Mouse (Mus musculus): Measurements from ENCODE around the gene Dctn2. TPM values are rescaled to one million over a fixed set of nuclear protein-coding genes. Genes with fewer than 3 reads are reported as not detected.

Gene Dctn2
- polyA plus RNA-seq, 1 experiment from 2014 or later: 185 TPM

DNA sequence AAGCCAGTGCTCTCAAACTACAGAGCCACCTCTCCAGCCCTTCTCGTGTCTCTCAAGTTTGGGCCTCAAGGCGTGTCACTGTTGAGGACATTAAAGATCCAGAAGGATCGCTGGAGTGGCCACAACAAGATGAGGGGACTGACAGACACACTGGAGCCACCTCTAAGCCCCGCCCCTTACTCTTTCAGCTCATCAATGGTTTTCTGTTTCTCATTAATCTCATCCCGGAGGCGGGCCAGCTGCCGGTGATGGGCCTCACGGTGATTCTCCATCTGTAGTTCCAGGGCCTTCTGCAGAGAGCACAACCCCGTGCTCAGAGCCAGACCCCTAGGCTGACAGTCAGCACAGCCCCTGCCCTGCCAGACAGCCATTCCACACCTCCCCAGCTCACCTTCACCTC, 29.6 kb upstream of the Dctn2 start:
- no peak overlapping the region for H3K9ac ChIP-seq
- 24% methylated on average over 9 of the region's 9 CpGs for WGBS

DNA sequence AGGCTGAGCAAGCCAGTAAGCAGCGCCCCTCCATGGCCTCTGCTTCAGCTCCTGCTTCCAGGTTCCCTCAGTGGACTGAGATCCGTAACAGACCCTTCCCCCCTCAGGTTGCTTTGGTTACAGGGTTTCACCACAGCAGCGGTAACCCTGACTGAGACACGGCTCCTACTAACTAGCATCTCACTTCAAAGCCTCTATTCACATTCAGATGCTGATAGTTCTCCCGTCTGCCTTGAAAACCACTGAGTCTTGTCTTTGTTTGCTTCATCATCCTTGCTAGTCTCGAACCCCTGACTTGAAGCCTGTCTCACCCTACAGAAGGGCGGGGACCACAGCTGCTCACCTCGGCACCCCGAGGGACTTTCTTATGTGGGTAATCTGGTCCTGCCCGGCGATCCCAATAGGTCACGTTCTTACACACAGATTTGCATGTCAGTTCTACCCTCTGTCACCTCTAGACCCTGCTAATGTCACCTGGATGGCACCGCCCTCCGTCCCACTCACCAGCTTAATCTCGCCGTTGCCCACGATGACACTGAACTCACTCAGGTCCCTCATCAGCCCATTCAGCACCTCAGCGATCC, 27.8 kb upstream of the Dctn2 start:
- no peak overlapping the region for H3K4me3 ChIP-seq
- H3K27me3 ChIP-seq: no peaks in the 10 kb centered on the region
- ATAC-seq (ENCODE audit: insufficient number of reproducible peaks, low FRiP score, low TSS enrichment, low read depth): no peak
- no peak overlapping the region for H3K27ac ChIP-seq
- H3K9ac ChIP-seq: no peak overlapping the region
- H3K4me1 ChIP-seq: 0 out of 2 replicates have a peak, but pooled peaks cover 6% of the 10 kb centered on the region
- H3K4me2 ChIP-seq: no peak overlapping the region
- WGBS: 71% methylated on average over 18 of the region's 18 CpGs
- H3K9me3 ChIP-seq: no peaks in the 10 kb centered on the region
- H3K36me3 ChIP-seq: peaks cover 17% of the 10 kb centered on the region; the same call in 1 of the 2 replicates

More for the DNA sequence above, 29.6 kb upstream of the Dctn2 start:
- Histone ChIP-seq H3K27ac (no peak overlapping the region), H3K4me1 (0 out of 2 replicates have a peak, but pooled peaks cover 6% of the 10 kb centered on the region), H3K4me2 (no peak overlapping the region), H3K4me3 (no peak overlapping the region), H3K36me3 (peaks cover 10% of the 10 kb centered on the region; the same call in 1 of the 2 replicates), H3K27me3 (no peaks in the 10 kb centered on the region), H3K9me3 (no peaks in the 10 kb centered on the region)
- no peak for ATAC-seq (ENCODE audit: insufficient number of reproducible peaks, low FRiP score, low TSS enrichment, low read depth)

DNA sequence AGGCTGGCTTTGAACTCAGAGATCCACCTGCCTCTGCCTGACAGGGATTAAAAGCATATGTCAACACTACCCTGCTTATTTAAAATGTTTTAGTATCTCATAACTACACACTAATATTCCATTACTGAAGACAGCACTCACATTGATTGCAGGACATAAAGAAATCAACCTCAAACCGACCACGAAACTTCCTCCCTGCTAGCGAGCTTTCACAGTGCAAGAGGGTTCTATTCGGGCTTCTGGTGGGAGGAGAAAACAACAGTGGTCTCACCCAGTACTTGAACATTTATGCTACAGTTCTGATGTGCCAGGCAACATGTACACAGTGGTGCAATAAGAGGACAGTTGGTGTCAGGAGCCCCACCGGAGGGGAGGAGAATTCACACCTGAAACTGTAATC, 15.4 kb upstream of the Dctn2 start:
- H3K27me3 ChIP-seq: no peaks in the 10 kb centered on the region
- H3K9me3 ChIP-seq: no peaks in the 10 kb centered on the region
- no peak overlapping the region for H3K4me3 ChIP-seq
- H3K4me2 ChIP-seq: no peak overlapping the region
- no peak overlapping the region for H3K9ac ChIP-seq
- no peaks in the 10 kb centered on the region for H3K36me3 ChIP-seq
- ATAC-seq (ENCODE audit: insufficient number of reproducible peaks, low FRiP score, low TSS enrichment, low read depth): no peak
- no peak overlapping the region for H3K27ac ChIP-seq
- 81% methylated on average over 5 of the region's 5 CpGs for WGBS
- H3K4me1 ChIP-seq: no peaks in the 10 kb centered on the region

DNA sequence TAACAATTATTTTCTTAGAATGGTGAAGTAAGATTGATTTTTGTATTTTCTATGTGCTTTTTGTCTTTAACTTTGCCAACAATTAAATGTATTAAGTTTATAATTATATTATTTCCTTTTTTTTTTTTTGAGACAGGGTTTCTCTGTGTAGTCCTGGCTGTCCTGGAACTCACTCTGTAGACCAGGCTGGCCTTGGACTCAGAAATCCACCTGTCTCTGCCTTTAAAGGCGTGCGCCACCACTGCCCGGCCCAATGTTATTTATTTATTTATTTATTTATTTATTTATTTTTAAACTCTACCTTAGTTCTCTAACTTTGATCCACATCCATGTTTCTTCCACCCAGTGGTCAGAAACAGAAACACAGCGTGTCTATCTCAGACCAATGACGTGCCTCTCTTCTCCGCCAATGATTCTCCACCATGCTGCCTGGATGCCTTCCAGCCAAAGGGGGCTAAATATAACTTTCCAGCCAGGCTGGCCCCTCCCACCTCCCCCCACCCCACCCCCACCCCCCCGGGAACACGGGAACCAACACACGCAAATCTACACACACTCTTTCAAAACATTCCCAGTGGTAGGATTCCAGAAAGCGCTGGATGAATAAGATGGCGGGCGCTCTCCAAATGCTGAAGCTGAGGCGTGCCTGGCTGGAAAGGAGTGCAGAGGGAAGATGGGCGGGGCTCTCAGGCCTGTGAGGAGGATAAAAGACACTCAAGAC, 10.4 kb upstream of the Dctn2 start:
- Histone ChIP-seq H3K36me3 (no peaks in the 10 kb centered on the region), H3K27ac (no peak overlapping the region), H3K4me3 (no peak overlapping the region), H3K27me3 (no peaks in the 10 kb centered on the region), H3K4me1 (no peaks in the 10 kb centered on the region), H3K9ac (no peak overlapping the region), H3K9me3 (no peaks in the 10 kb centered on the region), H3K4me2 (no peak overlapping the region)
- WGBS: 22% methylated on average over 14 of the region's 14 CpGs
- peak; percentile 27; the same call in 1 of the 2 replicates for ATAC-seq (ENCODE audit: insufficient number of reproducible peaks, low FRiP score, low TSS enrichment, low read depth)

DNA sequence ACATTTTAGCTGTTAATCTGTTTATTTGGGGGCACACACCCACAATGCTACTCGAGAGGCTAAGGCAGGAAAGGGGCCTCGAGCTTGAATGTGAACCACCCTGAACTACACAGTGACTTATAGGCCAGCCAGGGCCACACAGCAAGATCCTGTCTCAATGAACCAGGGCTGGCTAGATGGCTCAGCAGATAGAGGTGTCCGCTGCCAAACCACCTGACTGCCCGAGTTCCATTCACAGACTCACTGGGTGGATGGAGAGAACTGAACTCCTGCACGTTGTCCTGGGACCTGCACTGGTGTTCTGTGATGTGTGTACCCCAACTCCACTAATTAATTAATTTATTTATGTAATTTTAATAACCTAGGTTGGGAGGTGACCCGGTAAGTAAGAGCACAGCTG, 8.4 kb upstream of the Dctn2 start:
- H3K36me3 ChIP-seq: no peaks in the 10 kb centered on the region
- peaks cover 5% of the 10 kb centered on the region for H3K27me3 ChIP-seq
- no peak overlapping the region for H3K27ac ChIP-seq
- no peak overlapping the region for H3K9ac ChIP-seq
- 78% methylated on average over 6 of the region's 6 CpGs for WGBS
- H3K4me2 ChIP-seq: no peak overlapping the region
- no peaks in the 10 kb centered on the region for H3K9me3 ChIP-seq
- H3K4me1 ChIP-seq: peaks cover 7% of the 10 kb centered on the region
- H3K4me3 ChIP-seq: no peak overlapping the region
- no peak for ATAC-seq (ENCODE audit: insufficient number of reproducible peaks, low FRiP score, low TSS enrichment, low read depth)

DNA sequence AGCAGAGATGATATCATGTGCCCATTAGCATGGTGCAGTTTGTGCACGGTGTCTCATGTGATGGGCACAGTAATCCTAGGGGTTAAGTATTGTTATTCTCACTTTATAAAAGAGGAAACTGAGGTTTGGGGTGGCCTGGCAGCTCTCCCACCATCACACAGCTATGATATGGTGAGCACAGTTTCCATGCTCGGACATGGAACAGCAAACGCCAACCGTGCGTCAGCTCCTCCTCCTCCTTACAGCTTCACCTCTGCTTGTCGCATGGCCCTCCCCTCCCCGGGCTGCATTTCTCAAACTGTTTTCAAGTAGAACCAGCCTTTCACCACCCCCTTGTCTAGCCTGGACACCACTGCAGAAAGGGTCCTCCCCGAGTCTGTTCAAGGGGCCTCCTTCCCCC, 7.7 kb upstream of the Dctn2 start:
- no peaks in the 10 kb centered on the region for H3K9me3 ChIP-seq
- H3K4me1 ChIP-seq: peaks cover 12% of the 10 kb centered on the region
- H3K27ac ChIP-seq: no peak overlapping the region
- ATAC-seq (ENCODE audit: insufficient number of reproducible peaks, low FRiP score, low TSS enrichment, low read depth): no peak
- WGBS: 76% methylated on average over 8 of the region's 8 CpGs
- H3K27me3 ChIP-seq: peaks cover 8% of the 10 kb centered on the region
- H3K4me3 ChIP-seq: no peak overlapping the region
- no peaks in the 10 kb centered on the region for H3K36me3 ChIP-seq
- no peak overlapping the region for H3K9ac ChIP-seq
- no peak overlapping the region for H3K4me2 ChIP-seq

DNA sequence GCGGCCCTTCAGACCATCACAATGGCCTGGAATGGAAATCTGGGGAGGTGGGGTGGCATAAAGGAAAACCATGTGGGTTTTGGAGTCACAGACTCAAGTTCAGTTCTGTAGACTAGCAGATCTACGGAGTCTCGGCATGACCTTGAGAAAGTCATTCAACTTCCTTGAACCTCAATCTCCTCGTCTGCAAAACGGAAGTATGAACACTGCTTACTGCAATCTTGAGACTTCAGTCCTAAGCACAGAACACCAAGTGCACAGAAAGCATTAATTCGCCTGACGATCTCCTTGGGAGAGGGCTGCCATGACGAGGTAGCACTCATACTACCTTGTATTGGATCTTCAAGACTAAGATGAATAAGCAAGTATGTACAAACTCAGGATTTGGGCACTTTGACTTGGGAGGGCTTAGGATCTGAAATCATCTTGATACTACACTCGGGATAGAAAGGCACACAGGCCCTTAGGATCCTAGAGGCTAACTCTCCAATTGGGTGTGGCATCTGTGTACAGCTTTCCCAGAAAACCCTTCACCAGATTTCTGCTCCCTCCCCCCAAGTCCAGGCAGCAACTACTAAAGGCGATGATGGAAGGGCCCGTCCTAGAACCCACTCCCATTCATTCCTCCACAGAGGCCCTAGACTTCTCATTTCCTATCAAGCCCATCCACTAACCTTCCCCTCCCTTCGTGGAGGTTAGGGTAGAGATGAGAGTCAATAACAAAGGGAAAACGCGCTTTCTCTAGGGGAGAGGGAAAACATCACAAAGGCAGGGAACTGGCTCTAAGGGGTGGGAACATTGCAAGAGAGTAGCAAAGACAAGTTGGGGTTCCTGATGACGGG, 4.2 kb upstream of the Dctn2 start:
- peaks cover 12% of the 10 kb centered on the region for H3K27me3 ChIP-seq
- H3K9me3 ChIP-seq: no peaks in the 10 kb centered on the region
- H3K36me3 ChIP-seq: no peaks in the 10 kb centered on the region
- H3K27ac ChIP-seq: no peak overlapping the region
- peak overlapping the region; percentile 95 for H3K4me2 ChIP-seq
- peak overlapping the region; percentile 51 for H3K4me3 ChIP-seq
- no peak for ATAC-seq (ENCODE audit: insufficient number of reproducible peaks, low FRiP score, low TSS enrichment, low read depth)
- no peak overlapping the region for H3K9ac ChIP-seq
- peaks cover 14% of the 10 kb centered on the region for H3K4me1 ChIP-seq
- WGBS: 66% methylated on average over 15 of the region's 15 CpGs

DNA sequence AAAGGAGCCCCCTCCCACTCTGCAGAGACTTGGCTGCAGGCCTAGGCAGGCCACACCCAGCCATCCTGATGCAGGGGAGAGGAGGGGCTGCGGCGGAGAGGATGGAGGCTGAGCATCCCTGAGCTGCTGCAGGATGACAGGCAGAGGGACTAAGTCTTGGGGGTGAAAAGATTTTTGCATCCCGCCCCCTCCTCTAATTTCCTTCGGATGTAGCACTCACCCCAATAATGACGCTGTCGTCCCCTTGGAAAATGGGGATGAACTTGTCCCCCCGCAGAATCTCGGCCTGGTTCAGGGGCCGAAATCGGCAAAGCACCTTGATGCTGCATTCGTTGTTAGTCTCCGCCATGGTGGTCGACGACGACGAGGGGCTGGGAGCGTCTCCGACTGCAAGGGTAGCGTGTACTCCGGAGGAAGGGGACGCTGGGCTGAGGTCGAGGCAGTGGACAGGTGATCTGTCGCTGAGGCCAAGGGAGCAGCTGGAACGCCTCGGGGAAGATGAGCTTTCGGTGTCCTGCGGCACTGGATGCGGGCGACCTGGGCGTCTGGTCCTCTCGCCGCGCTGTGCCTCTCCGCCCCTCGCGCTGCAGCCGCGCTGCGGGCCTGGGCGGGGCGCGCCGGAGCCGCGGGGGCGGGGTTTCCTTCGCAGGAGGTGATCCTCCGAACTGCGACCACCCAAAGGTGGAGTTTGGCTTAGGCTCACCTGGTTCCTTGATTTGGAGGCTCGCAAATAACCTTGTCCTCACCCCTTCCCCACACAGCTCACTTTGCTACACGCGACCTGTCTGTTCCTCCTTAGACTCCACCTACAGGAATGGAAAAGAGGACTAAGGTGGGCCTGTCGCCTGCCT, 3.4 kb upstream of the Dctn2 start, which contains the start of gene Kif5a:
Gene Kif5a (minus strand): TSS at position 801 of the 851 bp plus-strand sequence.
- H3K27me3 ChIP-seq: peaks cover 12% of the 10 kb centered on the region
- H3K9ac ChIP-seq: peak within 1 kb of the TSS; percentile 44
- H3K4me1 ChIP-seq: peaks cover 20% of the 10 kb centered on the region
- H3K27ac ChIP-seq: no peak within 1 kb of the TSS
- no peak for ATAC-seq (ENCODE audit: insufficient number of reproducible peaks, low FRiP score, low TSS enrichment, low read depth)
- no peaks in the 10 kb centered on the region for H3K36me3 ChIP-seq
- H3K9me3 ChIP-seq: no peaks in the 10 kb centered on the region
- under 1% methylated on average over 53 of the region's 53 CpGs for WGBS
- peak within 1 kb of the TSS; percentile 51 for H3K4me3 ChIP-seq
- H3K4me2 ChIP-seq: peak within 1 kb of the TSS; percentile 95

DNA sequence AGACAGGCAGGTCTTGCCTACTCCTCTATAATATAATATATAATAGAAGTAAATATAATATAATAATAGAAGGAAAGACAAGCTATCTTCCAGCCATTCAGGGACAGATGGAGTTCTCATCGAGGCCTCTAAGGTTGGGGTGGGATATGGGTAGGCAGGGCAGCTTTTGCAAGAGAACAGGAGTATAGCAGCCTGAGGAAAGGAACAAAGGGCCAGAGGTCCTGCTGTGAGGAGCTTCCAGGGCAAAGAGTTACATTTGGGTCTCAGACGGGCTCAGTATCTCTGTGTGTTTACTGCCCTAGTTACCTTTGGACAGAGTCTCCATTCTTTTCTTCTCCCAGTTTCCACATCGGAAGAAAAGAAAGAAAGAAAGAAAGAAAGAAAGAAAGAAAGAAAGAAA, 2.5 kb upstream of the Dctn2 start:
- no peak overlapping the region for H3K27ac ChIP-seq
- ATAC-seq (ENCODE audit: insufficient number of reproducible peaks, low FRiP score, low TSS enrichment, low read depth): no peak
- peaks cover 12% of the 10 kb centered on the region for H3K27me3 ChIP-seq
- H3K4me3 ChIP-seq: peak overlapping the region; percentile 51; the same call in 1 of the 2 replicates
- H3K4me1 ChIP-seq: peaks cover 27% of the 10 kb centered on the region
- no peaks in the 10 kb centered on the region for H3K9me3 ChIP-seq
- WGBS: 68% methylated on average over 3 of the region's 3 CpGs
- peaks cover 7% of the 10 kb centered on the region; the same call in 1 of the 2 replicates for H3K36me3 ChIP-seq
- H3K9ac ChIP-seq: no peak overlapping the region
- no peak overlapping the region for H3K4me2 ChIP-seq

DNA sequence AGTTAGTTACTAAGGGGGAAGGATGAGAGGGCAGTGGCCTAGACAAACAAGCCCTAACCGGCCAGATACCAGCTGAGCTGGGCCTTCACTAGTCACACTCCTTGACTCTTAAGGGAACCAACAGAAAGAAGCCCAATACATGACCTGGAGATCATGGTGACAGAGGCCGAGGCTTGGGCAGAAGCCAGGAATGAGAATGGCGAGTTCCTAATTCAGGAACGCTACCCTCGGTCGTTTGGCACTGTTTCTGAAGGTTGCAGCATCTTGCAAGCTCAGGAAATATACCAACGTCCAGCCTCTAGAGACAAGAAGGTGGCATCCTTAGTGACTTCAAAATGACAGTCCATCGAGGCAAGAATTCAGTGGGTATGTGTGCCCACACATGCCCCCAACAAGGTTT, 1.8 kb upstream of the Dctn2 start:
- peaks cover 12% of the 10 kb centered on the region; the same call in 1 of the 2 replicates for H3K36me3 ChIP-seq
- no peak for ATAC-seq (ENCODE audit: insufficient number of reproducible peaks, low FRiP score, low TSS enrichment, low read depth)
- no peaks in the 10 kb centered on the region for H3K9me3 ChIP-seq
- no peak overlapping the region for H3K4me3 ChIP-seq
- H3K4me1 ChIP-seq: peaks cover 32% of the 10 kb centered on the region
- no peak overlapping the region for H3K9ac ChIP-seq
- peaks cover 12% of the 10 kb centered on the region for H3K27me3 ChIP-seq
- WGBS: 77% methylated on average over 8 of the region's 8 CpGs
- H3K27ac ChIP-seq: no peak overlapping the region
- H3K4me2 ChIP-seq: no peak overlapping the region

DNA sequence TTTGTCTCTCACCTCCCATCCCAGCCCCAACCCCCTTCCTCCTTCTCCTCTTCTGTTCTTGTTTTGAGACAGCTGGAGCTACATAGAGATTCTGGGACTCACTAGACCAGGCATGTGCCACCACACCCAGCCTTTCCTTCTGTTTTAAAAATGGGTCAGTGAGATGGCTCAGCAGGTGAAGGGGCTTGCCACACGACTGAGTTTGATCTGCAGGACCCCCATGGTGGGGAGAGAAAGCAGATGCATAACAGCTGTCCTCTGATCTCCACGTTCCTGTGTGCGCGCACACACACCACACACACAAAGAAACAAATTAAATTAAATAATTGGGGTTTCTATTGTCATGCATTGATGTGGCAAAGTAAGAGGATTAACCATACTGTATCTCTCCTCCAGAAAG, 1.2 kb upstream of the Dctn2 start:
- Histone ChIP-seq H3K9me3 (no peaks in the 10 kb centered on the region), H3K27me3 (peaks cover 12% of the 10 kb centered on the region), H3K4me3 (no peak overlapping the region), H3K27ac (no peak overlapping the region), H3K4me1 (peaks cover 34% of the 10 kb centered on the region), H3K9ac (no peak overlapping the region), H3K4me2 (no peak overlapping the region), H3K36me3 (peaks cover 14% of the 10 kb centered on the region)
- no peak for ATAC-seq (ENCODE audit: insufficient number of reproducible peaks, low FRiP score, low TSS enrichment, low read depth)
- WGBS: 69% methylated on average over 4 of the region's 4 CpGs

Data from limb, embryonic 15.5 days (tissue).